Mouse (Mus musculus): Measurements from ENCODE around the gene Itgb4.

- TF ChIP-seq CTCF (IDR thresholded peaks at IDR 0.05; ENCODE audit: borderline replicate concordance, insufficient read depth, low read depth, low read length) = no peak
- TF ChIP-seq POLR2A (IDR thresholded peaks at IDR 0.05; ENCODE audit: borderline replicate concordance, insufficient read depth, low read length) = no peak
These were observed 75.1 kb downstream of the Itgb4 start for GRCm38 (mm10) chr11:116049610-116050009.

Data from cerebellum, adult 2 months (tissue).